Mouse (Mus musculus): ENCODE data around the gene Zhx3.

Zhx3 gene

DNA sequence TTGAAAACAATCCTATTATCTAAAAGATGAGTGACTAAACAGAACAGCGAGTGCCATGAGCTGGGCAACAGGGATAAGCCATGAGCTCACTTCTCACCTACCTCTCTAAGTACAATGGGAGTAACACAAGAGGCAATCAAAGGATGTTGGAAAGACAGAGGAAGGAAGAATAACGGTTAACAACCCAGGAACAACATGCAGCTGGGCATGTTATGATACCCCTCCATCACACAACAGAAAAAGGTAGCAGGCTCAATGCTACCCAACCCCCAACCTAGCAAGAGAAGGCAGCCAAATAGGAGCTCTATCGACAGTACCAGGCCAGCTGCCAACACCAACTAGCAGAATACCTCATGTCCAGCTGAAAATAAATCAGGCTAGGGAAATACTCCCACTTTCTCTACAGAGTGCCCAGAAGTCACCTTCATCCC is 66.7 kb downstream of the Zhx3 start:
- no peak for DNase-seq (ENCODE audit: extremely low read depth, low read depth, low spot score)

- DNase-seq (ENCODE audit: extremely low read depth, low read depth, low spot score), result no peak
These were observed 67.8 kb downstream of the Zhx3 start for GRCm38 (mm10) chr2:160804794-160805527.

GRCm38 (mm10) chr2:160802326-160802725 is 70.5 kb downstream of the Zhx3 start:
- DNase-seq (ENCODE audit: extremely low read depth, low read depth, low spot score), result no peak

DNA sequence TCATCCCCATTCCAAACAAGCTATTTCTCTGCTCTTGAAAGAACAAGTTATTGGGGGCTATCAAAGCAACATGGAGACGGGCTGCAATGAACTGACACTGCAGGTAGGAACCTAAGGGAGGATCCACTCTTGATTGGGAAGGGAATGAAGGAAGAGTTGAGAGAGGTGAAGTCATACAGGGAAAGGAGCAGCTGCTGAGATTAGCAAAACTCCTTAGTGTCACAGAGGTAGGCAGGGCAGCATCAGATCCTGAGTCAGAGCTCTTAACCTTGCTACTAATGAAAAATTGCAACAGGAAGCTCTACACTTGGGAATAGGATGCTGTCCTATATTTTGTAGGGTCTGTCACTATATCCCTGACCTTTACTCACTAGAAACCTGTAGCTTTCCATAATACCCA is 71.8 kb downstream of the Zhx3 start:
- DNase-seq (ENCODE audit: extremely low read depth, low read depth, low spot score), result no peak

DNA sequence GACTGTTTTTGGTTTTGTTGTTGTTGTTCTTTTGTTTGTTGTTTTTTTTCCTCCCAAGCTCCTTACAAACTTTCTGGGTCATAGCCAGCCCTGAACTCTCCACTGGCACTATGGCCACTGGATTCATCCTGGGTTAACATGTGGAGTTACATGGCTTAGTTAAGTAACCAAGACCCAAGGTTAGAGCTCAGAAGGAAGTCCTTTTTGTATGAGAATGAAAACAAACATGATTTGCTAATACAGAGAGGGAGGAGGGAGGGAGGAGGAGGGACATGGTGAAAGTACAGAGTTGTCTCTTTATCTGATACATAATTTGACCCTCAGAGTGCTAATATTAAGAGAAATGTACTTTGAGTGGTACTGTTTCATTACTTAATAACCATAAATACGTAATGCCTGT is 74.6 kb downstream of the Zhx3 start:
- DNase-seq (ENCODE audit: extremely low read depth, low read depth, low spot score), result no peak

GRCm38 (mm10) chr2:160796973-160797372 is 75.8 kb downstream of the Zhx3 start:
- no peak for DNase-seq (ENCODE audit: extremely low read depth, low read depth, low spot score)

DNA sequence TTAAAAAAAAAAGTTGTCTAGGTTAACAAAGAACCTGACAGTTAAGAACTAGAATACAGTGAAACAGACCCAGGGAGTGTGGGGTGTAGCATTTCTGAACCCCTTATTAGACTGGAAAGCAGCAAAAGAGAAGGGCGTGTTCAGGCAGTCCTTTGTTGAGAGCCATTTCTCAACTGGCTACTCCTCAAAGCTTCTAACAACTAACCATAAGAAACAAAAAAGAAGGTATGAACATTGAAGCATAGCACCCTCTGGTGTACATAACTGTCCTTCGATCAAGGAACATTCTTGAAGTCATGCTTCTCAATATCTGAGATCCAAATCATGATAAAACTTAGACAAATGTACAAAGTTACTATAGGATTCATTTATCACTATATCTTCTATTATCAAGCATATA is 79.7 kb downstream of the Zhx3 start:
- DNase-seq (ENCODE audit: extremely low read depth, low read depth, low spot score), result no peak

GRCm38 (mm10) chr2:160789741-160790140 is 83.1 kb downstream of the Zhx3 start:
- no peak for DNase-seq (ENCODE audit: extremely low read depth, low read depth, low spot score)

GRCm38 (mm10) chr2:160789046-160789445 is 83.8 kb downstream of the Zhx3 start:
- DNase-seq (ENCODE audit: extremely low read depth, low read depth, low spot score), result no peak

- DNase-seq (ENCODE audit: extremely low read depth, low read depth, low spot score), result no peak
These were observed 86.5 kb downstream of the Zhx3 start for GRCm38 (mm10) chr2:160786333-160786732.

- no peak for DNase-seq (ENCODE audit: extremely low read depth, low read depth, low spot score)
These were observed 92.0 kb downstream of the Zhx3 start for GRCm38 (mm10) chr2:160780834-160781219.

DNA sequence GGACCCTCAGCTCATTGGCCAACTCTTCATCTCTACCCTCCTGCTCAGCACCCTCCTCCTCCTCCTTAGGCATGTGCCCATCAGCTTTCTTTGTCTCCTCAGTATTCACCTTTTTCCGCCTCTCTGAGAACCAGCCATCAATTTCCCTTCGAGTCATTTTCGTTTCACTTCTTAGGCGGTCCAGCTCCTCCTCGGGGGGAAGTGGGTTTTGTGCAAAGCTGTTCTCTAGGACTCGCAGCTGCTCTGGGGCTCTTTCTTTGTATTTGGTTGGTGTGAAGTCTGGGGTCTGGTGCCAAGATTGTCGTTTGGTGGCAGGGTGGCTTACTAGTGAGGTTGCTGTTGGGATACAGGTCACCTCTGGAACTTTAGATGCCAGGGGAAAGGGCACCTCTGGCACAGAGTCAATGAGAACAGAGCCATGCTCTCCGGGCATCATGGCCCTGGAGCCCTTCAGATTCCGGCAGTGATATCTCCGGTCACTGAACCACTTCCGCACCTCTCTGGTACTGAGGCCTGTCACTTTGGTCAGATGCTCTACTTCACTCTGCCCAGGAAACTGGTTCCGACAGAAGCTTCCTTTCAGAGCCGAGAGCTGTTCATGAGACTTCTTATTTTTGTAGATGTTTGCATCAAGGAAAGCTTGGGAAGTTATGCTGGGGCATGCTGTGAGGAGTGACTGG is 92.5 kb downstream of the Zhx3 start:
- DNase-seq (ENCODE audit: extremely low read depth, low read depth, low spot score), result no peak

- no peak for DNase-seq (ENCODE audit: extremely low read depth, low read depth, low spot score)
These were observed 94.8 kb downstream of the Zhx3 start for GRCm38 (mm10) chr2:160778034-160778433.

- no peak for DNase-seq (ENCODE audit: extremely low read depth, low read depth, low spot score)
These were observed 101.2 kb downstream of the Zhx3 start for GRCm38 (mm10) chr2:160771325-160772276.

DNA sequence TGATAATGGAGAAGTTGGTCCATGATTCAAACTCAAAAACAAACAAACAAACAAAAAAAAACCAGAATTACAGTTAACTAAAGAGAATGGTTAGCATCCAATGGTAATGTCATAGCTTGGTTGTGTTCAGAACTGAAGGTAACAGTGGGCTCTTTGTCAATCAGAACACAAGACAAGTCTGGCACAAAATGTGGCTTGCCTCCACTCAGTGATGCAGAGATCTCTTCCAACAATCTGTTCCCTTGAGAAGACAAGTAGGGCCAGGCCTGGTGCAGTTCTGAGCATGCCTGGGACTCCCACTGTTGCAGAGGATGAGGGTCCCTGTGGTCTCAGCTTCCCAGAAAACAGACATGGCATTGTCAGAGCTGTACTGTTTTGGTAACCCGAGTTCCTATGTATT is 101.9 kb downstream of the Zhx3 start:
- DNase-seq (ENCODE audit: extremely low read depth, low read depth, low spot score), result no peak

DNA sequence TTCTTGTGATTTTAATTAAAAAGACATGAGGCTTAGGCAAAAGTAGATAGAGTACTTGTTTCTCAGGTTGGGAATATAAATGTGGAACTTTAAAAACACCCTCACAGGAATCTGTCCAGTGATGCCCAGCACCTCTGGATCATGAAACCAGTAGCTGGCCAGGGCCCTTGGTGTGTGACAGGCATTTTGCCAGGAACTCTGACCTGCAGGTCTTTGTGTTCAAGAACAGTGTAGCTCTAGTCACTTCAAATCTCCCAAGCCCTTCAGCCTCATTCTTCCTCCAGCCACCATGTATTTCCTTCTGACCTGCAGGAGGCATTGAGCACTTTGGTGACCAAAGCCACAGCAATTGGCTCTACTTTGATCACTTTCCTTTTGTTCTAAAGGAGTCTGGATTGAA is 102.4 kb downstream of the Zhx3 start:
- DNase-seq (ENCODE audit: extremely low read depth, low read depth, low spot score), result no peak

- DNase-seq (ENCODE audit: extremely low read depth, low read depth, low spot score), result no peak
These were observed 103.8 kb downstream of the Zhx3 start for GRCm38 (mm10) chr2:160768997-160769396.

DNA sequence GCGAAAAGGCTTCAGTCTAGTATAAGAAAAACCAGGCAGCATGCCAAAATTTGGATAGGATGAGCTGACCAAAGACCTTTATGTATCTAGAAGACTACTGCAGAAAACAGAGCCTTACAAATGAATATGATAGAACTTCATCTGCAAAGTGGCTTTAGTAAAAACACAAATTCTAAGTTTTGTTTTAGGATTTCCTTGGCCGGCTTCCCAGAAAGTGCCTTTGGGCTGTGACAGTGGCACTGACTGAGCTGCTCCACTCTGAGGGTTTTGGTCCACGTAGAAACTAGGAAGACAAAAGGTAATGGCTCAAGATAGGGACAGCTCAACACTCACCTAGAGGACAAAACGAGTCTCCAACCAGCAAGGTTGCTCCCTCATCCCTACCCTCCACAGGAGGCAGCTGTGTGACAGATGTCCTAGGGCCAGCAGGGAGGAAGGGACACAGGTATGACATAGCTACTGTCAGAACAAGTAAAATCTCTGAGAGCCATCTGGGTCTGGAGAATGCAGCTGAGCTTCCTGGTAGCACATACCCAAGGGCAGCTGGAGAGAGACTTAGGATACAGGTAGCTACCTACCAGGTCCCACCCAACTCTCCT is 104.6 kb downstream of the Zhx3 start:
- DNase-seq (ENCODE audit: extremely low read depth, low read depth, low spot score), result no peak

DNA sequence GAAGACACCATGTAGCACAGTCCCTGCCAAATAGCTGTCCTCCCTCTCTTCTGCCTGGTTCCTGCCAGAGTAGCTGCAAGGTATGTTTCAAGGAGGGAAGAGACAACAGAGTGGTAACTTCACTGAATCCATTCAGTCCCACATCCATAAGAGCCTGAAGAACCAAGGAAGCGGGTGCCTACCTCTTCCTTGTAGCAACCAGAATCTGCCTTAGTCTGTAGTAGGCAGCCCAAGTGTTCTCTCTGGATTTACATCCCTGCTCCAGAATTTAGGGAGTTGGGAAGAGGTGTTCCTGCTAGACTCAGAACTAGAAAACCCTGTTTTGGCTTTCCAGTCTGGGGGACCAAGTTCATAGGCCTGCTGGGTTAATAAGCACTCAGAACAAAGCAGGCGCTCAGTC is 105.6 kb downstream of the Zhx3 start:
- DNase-seq (ENCODE audit: extremely low read depth, low read depth, low spot score), result no peak

- peak; percentile 26 for DNase-seq (ENCODE audit: extremely low read depth, low read depth, low spot score)
These were observed 106.4 kb downstream of the Zhx3 start for GRCm38 (mm10) chr2:160766371-160766771.

GRCm38 (mm10) chr2:160765096-160765495 is 107.7 kb downstream of the Zhx3 start:
- no peak for DNase-seq (ENCODE audit: extremely low read depth, low read depth, low spot score)

All from fat pad, adult 2 months (tissue).